Mouse (Mus musculus): ENCODE measurements around the gene Ndufs1. TPM values are rescaled to one million over a fixed set of nuclear protein-coding genes. Genes with fewer than 3 reads are reported as not detected.

The Ndufs1 gene
- polyA plus RNA-seq, 1 experiment, result not detected

DNA sequence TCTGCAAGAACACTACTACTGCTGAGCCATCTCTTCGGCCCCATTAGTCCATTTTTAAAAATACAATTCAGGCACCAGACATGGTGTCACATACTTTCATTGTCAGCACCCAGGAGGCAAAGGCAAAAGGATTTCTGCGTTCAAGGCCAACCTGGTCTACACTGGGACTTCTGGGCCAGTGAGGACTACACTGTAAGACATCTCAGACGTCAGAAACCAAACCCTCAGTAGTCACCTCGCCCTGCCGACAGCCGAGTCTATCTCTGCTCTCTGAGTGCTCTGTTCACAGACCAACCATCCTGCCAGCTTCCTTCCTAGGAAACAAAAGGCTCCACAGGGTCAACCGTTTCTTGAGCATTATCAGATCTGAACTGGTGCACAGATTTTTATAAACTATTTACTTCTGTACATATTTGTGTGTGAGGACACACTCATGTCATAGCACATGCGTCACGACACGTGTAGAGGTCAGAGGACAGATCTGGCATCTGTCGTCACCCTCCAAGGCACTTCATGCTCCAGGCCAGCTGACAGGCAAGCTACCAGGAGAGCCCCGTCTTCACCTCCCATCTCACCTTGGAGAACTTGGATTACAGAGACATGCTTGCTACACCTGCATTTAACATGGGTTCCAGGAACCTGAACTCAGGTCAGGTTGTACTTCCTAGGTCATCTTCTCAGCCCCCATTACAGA lies 73.7 kb downstream of the Ndufs1 start:
- no peak overlapping the region for H3K4me3 ChIP-seq (ENCODE audit: insufficient read depth, low read depth, low read length)
- TF ChIP-seq POLR2A (IDR thresholded peaks at IDR 0.05; ENCODE audit: insufficient read depth, low read depth, low read length) (no peak), CTCF (IDR thresholded peaks at IDR 0.05; ENCODE audit: insufficient read depth, low read depth, low read length) (no peak)
- no peak overlapping the region for H3K27ac ChIP-seq (ENCODE audit: insufficient read depth, low read depth, low read length)
- 92% methylated on average over 12 of the region's 12 CpGs for WGBS
- H3K4me1 ChIP-seq (ENCODE audit: control insufficient read depth, insufficient read depth, low read length), result peaks cover 5% of the 10 kb centered on the region; the same call in 1 of the 2 replicates

- no peaks in the 10 kb centered on the region for H3K4me1 ChIP-seq (ENCODE audit: control insufficient read depth, insufficient read depth, low read length)
- no peak for TF ChIP-seq POLR2A (IDR thresholded peaks at IDR 0.05; ENCODE audit: insufficient read depth, low read depth, low read length)
- TF ChIP-seq CTCF (IDR thresholded peaks at IDR 0.05; ENCODE audit: insufficient read depth, low read depth, low read length), result no peak
- no peak overlapping the region for H3K4me3 ChIP-seq (ENCODE audit: insufficient read depth, low read depth, low read length)
- no peak overlapping the region for H3K27ac ChIP-seq (ENCODE audit: insufficient read depth, low read depth, low read length)
- 74% methylated on average over 8 of the region's 8 CpGs for WGBS
Observed at GRCm38 (mm10) chr1:63100196-63100595, 76.4 kb downstream of the Ndufs1 start.

DNA sequence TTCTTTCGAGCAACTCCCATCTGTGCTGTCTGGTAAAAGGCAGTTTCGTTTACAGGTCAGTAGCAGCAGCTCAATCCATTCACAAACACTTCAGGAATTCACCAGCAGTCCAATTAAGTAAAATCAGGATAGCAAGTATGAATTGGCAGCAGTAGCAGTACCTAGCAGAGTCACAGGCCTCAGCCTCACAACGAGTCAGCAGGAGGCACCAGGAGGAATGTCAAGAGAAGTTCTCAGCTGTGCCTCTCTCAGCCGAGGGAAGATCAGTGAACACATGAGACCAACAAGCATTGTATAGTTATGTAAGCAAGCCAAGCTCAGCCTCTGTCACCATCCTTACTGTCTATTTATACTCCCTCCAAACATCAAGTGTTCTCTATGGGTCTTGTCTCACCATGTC lies 77.8 kb downstream of the Ndufs1 start:
- TF ChIP-seq POLR2A (IDR thresholded peaks at IDR 0.05; ENCODE audit: insufficient read depth, low read depth, low read length) (no peak), CTCF (IDR thresholded peaks at IDR 0.05; ENCODE audit: insufficient read depth, low read depth, low read length) (no peak)
- H3K27ac ChIP-seq (ENCODE audit: insufficient read depth, low read depth, low read length), result no peak overlapping the region
- 74% methylated on average over 4 of the region's 4 CpGs for WGBS
- H3K4me3 ChIP-seq (ENCODE audit: insufficient read depth, low read depth, low read length), result no peak overlapping the region
- no peaks in the 10 kb centered on the region for H3K4me1 ChIP-seq (ENCODE audit: control insufficient read depth, insufficient read depth, low read length)

GRCm38 (mm10) chr1:63096071-63096470 lies 80.6 kb downstream of the Ndufs1 start:
- Histone ChIP-seq H3K4me1 (ENCODE audit: control insufficient read depth, insufficient read depth, low read length) (no peaks in the 10 kb centered on the region), H3K4me3 (ENCODE audit: insufficient read depth, low read depth, low read length) (no peak overlapping the region), H3K27ac (ENCODE audit: insufficient read depth, low read depth, low read length) (no peak overlapping the region)
- TF ChIP-seq POLR2A (IDR thresholded peaks at IDR 0.05; ENCODE audit: insufficient read depth, low read depth, low read length), result no peak
- no peak for TF ChIP-seq CTCF (IDR thresholded peaks at IDR 0.05; ENCODE audit: insufficient read depth, low read depth, low read length)
- 62% methylated on average over 5 of the region's 5 CpGs for WGBS

Other genes starting within 250 kb of the Ndufs1 start
- not detected in 2 replicates for gene Ino80d, start 62.2 kb downstream of the Ndufs1 start, polyA plus RNA-seq (2012; ENCODE audit: insufficient read depth, insufficient read length, low replicate concordance, missing spikeins)
- not detected in 2 replicates for gene Eef1b2, start within 50 bp of the Ndufs1 start, polyA plus RNA-seq (2012; ENCODE audit: insufficient read depth, insufficient read length, low replicate concordance, missing spikeins)
- gene Gpr1, start 37.7 kb upstream of the Ndufs1 start, polyA plus RNA-seq (2012; ENCODE audit: insufficient read depth, insufficient read length, low replicate concordance, missing spikeins), result not detected in 2 replicates
- gene Zdbf2, start 96.4 kb upstream of the Ndufs1 start, polyA plus RNA-seq (2012; ENCODE audit: insufficient read depth, insufficient read length, low replicate concordance, missing spikeins), result not detected in 2 replicates